Mouse (Mus musculus) heart, embryonic 16.5 days (tissue): ENCODE measurements around the gene Ankrd33b. TPM values are rescaled to one million over a fixed set of nuclear protein-coding genes. Genes with fewer than 3 reads are reported as not detected.
A peak's percentile ranks its signal among the peaks of the same experiment; 100 is the strongest.

Source experiments
- ATAC-seq: fragments of 200-750 bp; cut with Nextera tagmentation; replicated peaks from 2 replicates; pipeline ENCODE4 v1.8.0; 2017; ENCODE audit warnings: moderate number of reproducible peaks; ENCODE audit not compliant: insufficient read depth, low FRiP score; ENCODE audit errors: extremely low read depth
- H3K27ac ChIP-seq: fragments of 300-500 bp; sonication (generic); 2 replicates; pipeline ENCODE4 v1.5.1; 2014; ENCODE audit warnings: mild to moderate bottlenecking, low read length, control low read depth, moderate library complexity
- H3K27me3 ChIP-seq: fragments of 300-500 bp; sonication (generic); 2 replicates; pipeline ENCODE4 v1.6.1; 2014; ENCODE audit warnings: low read length, mixed read lengths; ENCODE audit not compliant: control insufficient read depth, insufficient read depth
- H3K36me3 ChIP-seq: fragments of 300-500 bp; sonication (generic); 2 replicates; pipeline ENCODE4 v1.6.1; 2014; ENCODE audit not compliant: control insufficient read depth, insufficient read depth
- H3K4me1 ChIP-seq: fragments of 300-500 bp; sonication (generic); 2 replicates; pipeline ENCODE4 v1.6.1; 2014; ENCODE audit warnings: low read length, mixed read lengths; ENCODE audit not compliant: control insufficient read depth, insufficient read depth
- H3K4me2 ChIP-seq: fragments of 300-500 bp; sonication (generic); 2 replicates; pipeline ENCODE4 v1.6.1; 2014; ENCODE audit warnings: low read depth, mild to moderate bottlenecking, control low read depth, low read length
- H3K4me3 ChIP-seq: fragments of 300-500 bp; sonication (generic); 2 replicates; pipeline ENCODE4 v1.5.1; 2014; ENCODE audit warnings: mild to moderate bottlenecking, control low read depth, low read length
- H3K9ac ChIP-seq: fragments of 300-500 bp; sonication (generic); 2 replicates; pipeline ENCODE4 v1.6.1; 2014; ENCODE audit warnings: low read length, control low read depth
- H3K9me3 ChIP-seq: fragments of 300-500 bp; sonication (generic); replicated peaks from 2 replicates; pipeline ENCODE4 v1.6.1; 2016; ENCODE audit warnings: low read length; ENCODE audit not compliant: control insufficient read depth
- WGBS: fragments of 180-500 bp; shearing (Covaris S2); extraction: QIAGEN DNeasy Blood & Tissue Kit; methylation state at CpG from one replicate; pipeline ENCODE4 v1.1.7; 2014; 5-methylcytosine and 5-hydroxymethylcytosine counted together
- polyA plus RNA-seq: library from polyadenylated mRNA; unstranded; fragments of >200 nt; fragmentation: Nextera tagmentation; extraction: Ambion mirVana; gene quantifications from 2 replicates; pipeline ENCODE4 v1.2.1, GENCODE M21; 2015

Ankrd33b gene
- polyA plus RNA-seq, 1 experiment from 2014 or later: 5.4 TPM

GRCm38 (mm10) chr15:31323684-31324083 is 43.8 kb downstream of the Ankrd33b start:
- H3K36me3 ChIP-seq: no peaks in the 10 kb centered on the region
- H3K27ac ChIP-seq: no peak overlapping the region
- no peak overlapping the region for H3K4me3 ChIP-seq
- H3K9me3 ChIP-seq: no peaks in the 10 kb centered on the region
- H3K27me3 ChIP-seq: no peaks in the 10 kb centered on the region
- WGBS: 77% methylated on average over 4 of the region's 4 CpGs
- no peak for ATAC-seq
- no peak overlapping the region for H3K4me2 ChIP-seq
- H3K9ac ChIP-seq: no peak overlapping the region
- no peaks in the 10 kb centered on the region for H3K4me1 ChIP-seq

DNA sequence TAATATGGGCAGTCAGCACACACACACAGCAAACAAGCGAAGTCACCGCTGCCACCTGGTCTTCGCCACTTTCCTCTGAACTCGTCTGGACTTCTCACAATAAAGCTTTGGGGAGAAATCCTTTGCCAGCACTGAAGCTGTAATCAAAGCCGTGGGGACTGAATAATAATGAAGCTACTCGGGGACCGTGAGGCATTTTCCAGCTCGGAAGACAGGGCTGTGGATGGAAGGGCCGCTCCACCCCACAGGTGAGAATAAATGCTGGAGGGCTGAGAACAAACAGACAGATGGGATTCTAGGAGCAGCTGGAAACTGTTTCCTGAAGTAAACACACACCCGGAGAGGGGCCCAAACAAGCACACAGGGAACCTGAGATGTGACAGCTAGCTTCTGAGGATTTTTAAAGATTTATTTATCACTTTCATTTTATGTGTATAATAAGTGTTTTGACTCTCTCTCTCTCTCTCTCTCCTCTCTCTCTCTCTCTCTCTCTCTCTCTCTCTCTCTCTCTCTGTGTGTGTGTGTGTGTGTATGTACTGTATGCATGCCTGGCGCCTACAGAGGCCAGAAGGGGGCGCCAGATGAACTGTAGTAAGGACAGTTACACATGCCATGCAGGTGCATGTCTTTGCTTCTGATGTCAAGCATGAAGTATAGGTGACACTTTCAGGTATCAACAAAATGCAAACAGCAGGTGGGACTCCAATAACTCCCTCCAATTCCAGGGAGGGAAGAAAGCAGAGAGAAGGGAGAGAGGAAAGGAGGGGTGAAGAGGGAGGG is 46.7 kb downstream of the Ankrd33b start:
- Histone ChIP-seq H3K9me3 (no peaks in the 10 kb centered on the region; the same call in 1 of the 2 replicates), H3K36me3 (no peaks in the 10 kb centered on the region), H3K27ac (no peak overlapping the region), H3K27me3 (no peaks in the 10 kb centered on the region), H3K4me3 (no peak overlapping the region), H3K4me1 (0 out of 2 replicates have a peak, but pooled peaks cover 1% of the 10 kb centered on the region), H3K4me2 (no peak overlapping the region), H3K9ac (no peak overlapping the region)
- WGBS: 72% methylated on average over 12 of the region's 12 CpGs
- ATAC-seq: no peak

DNA sequence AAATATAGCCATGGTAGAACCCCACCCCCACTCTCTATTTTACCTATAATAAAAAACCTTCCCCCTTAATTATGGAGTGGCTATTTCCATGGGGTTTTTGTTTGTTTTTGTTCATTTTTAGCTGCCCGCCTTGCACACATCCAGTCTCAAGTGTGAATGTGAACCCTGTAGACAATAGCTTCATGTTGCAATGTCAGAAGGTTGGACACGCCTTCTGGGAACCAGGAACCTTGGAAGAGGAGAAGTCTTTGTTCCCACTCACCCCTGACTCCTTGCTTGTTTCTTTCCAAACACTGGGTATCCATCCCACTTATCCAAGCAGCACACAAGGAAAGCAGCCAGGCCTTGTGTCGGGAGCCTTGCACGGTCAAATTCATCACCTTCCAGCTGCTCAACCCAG is 48.5 kb downstream of the Ankrd33b start:
- no peak overlapping the region for H3K27ac ChIP-seq
- no peaks in the 10 kb centered on the region for H3K27me3 ChIP-seq
- no peaks in the 10 kb centered on the region; the same call in 1 of the 2 replicates for H3K9me3 ChIP-seq
- 74% methylated on average over 4 of the region's 4 CpGs for WGBS
- H3K4me1 ChIP-seq: 0 out of 2 replicates have a peak, but pooled peaks cover 2% of the 10 kb centered on the region
- H3K36me3 ChIP-seq: no peaks in the 10 kb centered on the region
- no peak for ATAC-seq
- no peak overlapping the region for H3K4me3 ChIP-seq
- H3K4me2 ChIP-seq: no peak overlapping the region
- no peak overlapping the region for H3K9ac ChIP-seq

GRCm38 (mm10) chr15:31318158-31318955 is 49.2 kb downstream of the Ankrd33b start:
- Histone ChIP-seq H3K9ac (no peak overlapping the region), H3K4me3 (no peak overlapping the region), H3K27ac (no peak overlapping the region), H3K27me3 (no peaks in the 10 kb centered on the region), H3K4me1 (0 out of 2 replicates have a peak, but pooled peaks cover 2% of the 10 kb centered on the region), H3K36me3 (no peaks in the 10 kb centered on the region), H3K9me3 (no peaks in the 10 kb centered on the region; the same call in 1 of the 2 replicates), H3K4me2 (no peak overlapping the region)
- 57% methylated on average over 6 of the region's 6 CpGs for WGBS
- no peak for ATAC-seq

DNA sequence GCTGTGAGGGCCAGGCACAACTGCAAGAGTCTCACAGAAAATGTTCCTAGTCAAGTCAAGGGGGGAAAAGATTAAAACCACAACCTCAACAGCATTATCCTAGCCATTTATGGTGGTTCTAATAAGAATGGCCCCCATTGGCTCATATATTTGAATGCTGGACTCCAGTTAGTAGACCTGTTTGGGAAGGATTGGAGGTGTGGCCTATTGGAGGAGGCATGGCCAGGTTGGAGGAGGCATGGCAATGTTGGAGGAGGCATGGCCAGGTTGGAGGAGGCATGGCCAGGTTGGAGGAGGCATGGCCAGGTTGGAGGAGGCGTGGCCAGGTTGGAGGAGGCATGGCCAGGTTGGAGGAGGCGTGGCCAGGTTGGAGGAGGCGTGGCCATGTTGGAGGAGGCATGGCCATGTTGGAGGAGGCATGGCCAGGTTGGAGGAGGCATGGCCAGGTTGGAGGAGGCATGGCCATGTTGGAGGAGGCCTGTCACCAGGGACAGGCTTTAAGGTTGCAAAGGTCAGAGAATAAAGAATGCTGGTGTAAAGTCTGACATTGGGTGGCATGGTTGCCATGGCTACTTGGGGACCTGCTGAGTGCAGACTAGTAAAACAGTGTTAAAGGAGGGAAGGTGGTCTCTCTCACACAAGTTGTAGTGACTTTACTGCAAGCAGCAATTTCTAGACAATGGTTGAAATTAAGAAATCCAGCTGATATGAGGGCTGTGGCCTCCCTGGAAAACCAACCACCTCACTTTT is 50.3 kb downstream of the Ankrd33b start:
- Histone ChIP-seq H3K36me3 (no peaks in the 10 kb centered on the region), H3K4me3 (no peak overlapping the region), H3K4me2 (no peak overlapping the region), H3K9me3 (no peaks in the 10 kb centered on the region; the same call in 1 of the 2 replicates), H3K4me1 (0 out of 2 replicates have a peak, but pooled peaks cover 2% of the 10 kb centered on the region), H3K27ac (no peak overlapping the region), H3K9ac (no peak overlapping the region), H3K27me3 (no peaks in the 10 kb centered on the region)
- 85% methylated on average over 3 of the region's 3 CpGs for WGBS
- ATAC-seq: no peak

DNA sequence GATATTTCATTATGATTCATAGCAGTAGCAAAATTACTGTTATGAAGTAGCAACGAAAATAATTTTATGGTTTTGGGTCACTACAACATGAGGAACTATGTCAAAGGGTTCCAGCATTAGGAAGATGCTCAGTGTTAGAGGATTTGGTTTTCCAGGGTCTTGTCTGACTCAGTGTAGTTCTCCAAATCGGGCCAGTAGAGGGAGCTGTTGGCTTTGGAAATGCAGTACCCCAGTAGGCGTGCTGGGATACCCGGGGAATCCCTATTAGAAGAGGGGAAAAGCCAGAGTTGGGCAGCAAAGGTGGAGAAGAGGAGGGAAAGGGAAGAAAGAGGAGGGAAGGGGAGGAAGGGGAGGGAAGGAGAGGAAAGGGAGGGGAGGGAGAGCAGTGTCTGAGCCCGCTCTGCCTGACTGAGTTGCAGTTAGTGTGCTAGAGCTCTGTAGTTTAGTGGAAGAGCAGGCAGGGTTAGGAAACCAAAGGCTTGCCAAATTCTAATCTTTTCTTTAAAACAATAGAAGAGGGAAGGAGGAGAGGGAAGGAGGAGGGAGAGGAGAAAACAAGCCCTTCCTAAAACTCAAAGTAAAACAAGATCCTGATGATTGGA is 51.8 kb downstream of the Ankrd33b start:
- Histone ChIP-seq H3K9me3 (no peaks in the 10 kb centered on the region; the same call in 1 of the 2 replicates), H3K4me1 (0 out of 2 replicates have a peak, but pooled peaks cover 2% of the 10 kb centered on the region), H3K4me3 (no peak overlapping the region), H3K27ac (no peak overlapping the region), H3K27me3 (no peaks in the 10 kb centered on the region), H3K4me2 (no peak overlapping the region), H3K9ac (no peak overlapping the region), H3K36me3 (no peaks in the 10 kb centered on the region)
- ATAC-seq: peak; percentile 76
- WGBS: 8% methylated on average over 5 of the region's 5 CpGs

DNA sequence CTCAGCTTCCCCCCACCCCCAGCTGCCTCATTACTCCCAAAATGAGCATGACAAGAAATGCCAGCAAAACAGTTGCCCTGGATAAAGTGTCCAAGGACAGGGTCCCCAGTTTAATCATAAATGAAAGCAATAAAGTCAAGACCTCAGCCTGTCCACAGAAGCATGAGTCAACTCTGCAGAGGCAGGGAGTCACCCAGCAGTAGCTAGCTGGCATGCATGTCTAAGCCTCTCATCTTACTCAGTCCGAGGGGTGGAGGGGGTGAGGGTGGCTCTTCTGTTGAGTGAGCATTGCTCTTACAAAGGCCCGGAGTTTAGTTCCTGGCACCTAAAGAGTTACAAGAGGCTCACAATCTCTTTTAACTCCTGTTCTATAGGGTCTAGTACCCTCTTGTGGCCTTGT is 55.5 kb downstream of the Ankrd33b start:
- Histone ChIP-seq H3K4me1 (0 out of 2 replicates have a peak, but pooled peaks cover 2% of the 10 kb centered on the region), H3K27ac (no peak overlapping the region), H3K27me3 (no peaks in the 10 kb centered on the region), H3K9ac (no peak overlapping the region), H3K4me2 (no peak overlapping the region), H3K4me3 (no peak overlapping the region), H3K9me3 (no peaks in the 10 kb centered on the region), H3K36me3 (no peaks in the 10 kb centered on the region)
- no peak for ATAC-seq
- 70% methylated on average over 2 of the region's 2 CpGs for WGBS

- Histone ChIP-seq H3K27ac (no peak overlapping the region), H3K4me2 (no peak overlapping the region), H3K4me3 (no peak overlapping the region), H3K9ac (no peak overlapping the region), H3K9me3 (no peaks in the 10 kb centered on the region), H3K36me3 (no peaks in the 10 kb centered on the region), H3K4me1 (no peaks in the 10 kb centered on the region), H3K27me3 (no peaks in the 10 kb centered on the region)
- WGBS: 68% methylated on average over 15 of the region's 15 CpGs
- no peak for ATAC-seq
These were observed 58.0 kb downstream of the Ankrd33b start for GRCm38 (mm10) chr15:31309526-31309925.
